Mouse (Mus musculus) cerebellum, adult 8-10 months (tissue): ENCODE data around the gene Diablo.

Source experiments
- DNase-seq: peaks from one replicate; pipeline ENCODE4 v3.0.0; 2022

Gene Diablo

DNA sequence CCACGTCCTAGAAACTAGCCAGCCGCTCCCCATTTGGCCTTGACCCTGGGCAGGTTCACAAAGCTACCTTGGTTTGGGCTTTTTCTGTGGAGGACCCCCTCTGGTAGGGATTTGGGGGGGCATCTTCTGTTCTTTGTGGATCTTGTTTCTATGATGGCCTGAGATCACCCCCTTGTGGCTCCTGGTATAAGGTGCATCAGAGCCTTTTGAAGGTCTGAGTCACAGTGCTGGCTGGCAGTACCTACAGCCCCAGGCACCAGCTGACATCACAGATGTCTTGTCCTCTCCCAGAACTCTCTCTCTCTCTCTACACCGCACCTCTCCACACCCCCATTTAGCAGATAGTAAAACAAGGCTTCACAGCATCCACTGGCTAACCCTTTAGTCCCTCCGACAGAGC lies 24.3 kb downstream of the Diablo start:
- peak; percentile 57 for DNase-seq

DNA sequence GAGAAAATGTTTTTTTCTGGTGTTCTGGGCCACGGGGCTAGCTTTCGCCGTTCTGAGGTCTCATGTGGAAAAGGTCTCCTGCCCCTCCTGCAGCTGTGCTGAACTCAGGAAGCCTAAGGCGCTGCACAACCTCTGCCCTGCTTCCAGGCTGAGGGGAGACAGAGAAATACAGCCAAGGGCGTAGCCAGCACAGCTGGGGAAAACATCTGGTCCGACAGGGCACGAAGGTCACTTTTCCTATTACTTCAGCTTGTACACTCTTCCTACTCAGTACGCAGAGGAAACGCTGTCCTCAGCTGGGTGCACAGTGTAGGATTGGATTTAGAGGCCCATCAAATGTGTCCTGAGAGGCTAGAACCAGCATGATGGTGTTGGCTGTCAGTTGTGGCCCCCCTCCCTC lies 34.0 kb downstream of the Diablo start:
- DNase-seq: no peak

DNA sequence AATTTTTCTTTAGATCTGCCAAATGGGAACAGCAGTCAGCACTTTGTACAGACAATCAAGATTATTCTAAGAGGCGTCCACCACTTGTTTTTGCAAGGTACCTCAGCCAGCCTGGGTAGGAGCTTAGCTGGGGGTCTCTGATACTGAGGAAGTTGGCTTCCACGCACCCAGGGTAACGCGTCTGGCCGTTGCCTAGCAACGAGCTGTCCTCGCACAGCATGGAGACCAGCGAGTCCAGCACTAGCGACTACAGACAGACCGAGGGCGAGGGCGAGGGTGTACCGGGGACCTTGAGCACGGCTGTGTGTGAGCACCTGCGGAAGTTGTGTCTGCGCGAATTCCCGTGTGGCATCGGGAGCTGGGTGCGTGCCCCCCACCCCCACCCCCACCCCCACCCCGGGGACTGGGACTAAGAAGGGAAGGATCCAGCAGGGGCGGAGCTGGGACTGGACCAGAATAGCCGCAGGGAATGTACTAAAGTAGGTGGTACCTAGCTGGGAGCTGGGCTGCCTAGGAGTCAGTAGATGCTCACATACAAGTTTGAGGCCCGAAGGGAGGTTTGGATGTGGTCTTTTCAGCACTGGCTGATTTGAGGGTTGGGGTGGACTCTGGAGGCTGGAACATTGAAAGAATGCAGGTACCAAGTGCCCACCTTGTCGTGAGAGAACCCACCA lies 34.7 kb downstream of the Diablo start, which contains the start of the genes Lrrc43 and Il31:
Lrrc43 (plus strand) TSS at position 194 of the 674 bp plus-strand sequence.
Il31 (minus strand) TSS at position 378 of the 674 bp plus-strand sequence.
- no peak for DNase-seq

DNA sequence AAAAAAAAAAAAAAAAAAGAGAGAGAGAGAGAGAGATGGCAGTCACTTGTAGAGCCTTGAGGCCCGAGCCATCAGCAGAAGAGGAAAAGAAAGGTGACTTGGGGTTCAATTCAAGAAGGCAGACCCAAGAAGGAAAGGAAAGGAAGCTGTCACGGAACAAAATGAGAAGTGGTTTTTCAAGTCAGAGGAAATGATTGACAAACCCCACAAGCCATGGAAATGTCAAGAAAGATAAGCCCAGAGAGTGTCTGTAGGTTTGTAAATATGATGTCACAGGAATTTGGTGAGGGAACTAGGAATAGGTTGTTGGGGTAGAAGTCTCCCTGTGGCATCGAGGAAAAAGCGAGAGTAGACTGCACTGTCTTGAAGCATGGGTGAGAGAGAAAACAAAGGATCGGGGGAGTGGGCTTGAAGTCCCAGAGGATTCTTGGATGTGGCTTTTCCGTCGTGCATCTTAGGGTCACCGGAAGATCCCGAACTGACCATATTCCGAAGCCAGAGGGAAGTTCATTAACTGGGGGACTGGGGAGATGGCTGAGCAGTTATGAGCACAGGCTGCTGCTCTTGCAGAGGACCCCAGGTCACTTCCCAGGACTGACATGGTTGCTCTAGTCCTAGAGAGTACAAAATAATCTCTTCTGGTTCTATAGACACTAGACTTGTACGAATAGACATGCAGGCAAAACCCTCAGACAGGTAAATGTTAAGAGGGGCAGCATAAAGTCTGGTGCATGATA lies 36.1 kb downstream of the Diablo start:
- DNase-seq: no peak

DNA sequence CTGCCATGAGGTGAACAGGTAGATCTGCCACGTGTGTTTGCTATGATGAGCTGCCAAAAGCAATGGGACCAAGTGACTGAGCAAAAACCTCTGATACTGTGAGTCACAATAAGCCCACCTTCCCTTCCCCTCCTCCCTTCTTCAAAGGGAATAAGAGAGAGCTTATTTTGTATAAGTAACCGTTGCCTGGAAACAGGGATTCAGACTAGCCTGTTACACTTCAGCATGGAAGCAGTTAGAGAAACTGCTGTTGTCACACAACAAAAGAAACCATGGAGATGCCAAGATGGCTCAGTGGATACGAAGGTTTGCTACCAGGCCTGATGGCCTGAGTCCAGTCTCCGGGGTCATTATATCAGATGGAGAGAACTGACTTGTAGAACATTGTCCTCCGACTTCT lies 50.2 kb downstream of the Diablo start:
- no peak for DNase-seq

DNA sequence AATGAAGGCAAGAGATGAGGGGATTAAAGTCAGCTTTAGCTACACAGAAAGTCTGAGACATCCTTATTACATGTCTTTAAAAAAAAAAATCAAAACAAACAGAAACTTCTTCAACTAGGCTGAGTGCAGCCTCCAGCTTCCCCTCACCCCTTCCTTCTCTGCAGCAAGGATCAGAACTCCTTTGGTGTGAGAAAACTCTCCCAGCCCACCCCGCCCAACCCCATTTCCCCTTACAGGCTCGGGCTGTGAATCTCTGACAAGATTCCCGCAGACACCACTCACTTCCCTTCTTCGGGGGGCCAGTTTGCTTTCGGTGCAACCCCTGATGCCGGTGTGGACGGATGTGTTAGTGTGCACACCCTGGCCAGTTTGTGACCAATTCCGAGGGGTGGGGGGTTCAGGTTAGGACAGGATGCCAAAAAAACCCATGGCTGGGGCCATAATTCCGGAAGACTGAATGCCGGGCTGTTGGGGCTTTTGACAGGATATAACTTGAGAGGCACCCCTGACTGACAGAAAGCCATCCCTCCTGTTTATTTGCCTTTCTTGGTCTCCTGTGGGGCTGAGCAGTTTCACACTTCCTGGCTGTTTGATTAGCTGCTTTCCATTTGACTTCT lies 53.1 kb downstream of the Diablo start:
- DNase-seq: no peak

DNA sequence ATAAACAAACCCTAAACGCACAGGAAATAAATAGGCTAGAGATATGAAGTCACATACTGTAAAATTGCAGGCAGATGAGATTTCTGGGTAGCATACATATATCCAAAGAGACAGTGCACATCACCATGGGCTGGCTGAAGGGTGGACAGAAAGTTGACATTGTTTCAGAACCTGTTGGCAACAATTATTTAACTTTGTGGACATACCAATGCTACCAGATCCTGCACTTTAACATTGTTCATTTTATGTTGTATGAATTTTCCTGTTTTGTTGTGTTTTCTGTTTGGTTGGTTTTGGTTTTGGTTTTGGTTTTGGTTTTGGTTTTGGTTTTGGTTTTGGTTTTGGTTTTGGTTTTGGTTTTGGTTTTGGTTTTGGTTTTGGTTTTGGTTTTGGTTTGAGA lies 59.3 kb downstream of the Diablo start:
- DNase-seq: no peak

DNA sequence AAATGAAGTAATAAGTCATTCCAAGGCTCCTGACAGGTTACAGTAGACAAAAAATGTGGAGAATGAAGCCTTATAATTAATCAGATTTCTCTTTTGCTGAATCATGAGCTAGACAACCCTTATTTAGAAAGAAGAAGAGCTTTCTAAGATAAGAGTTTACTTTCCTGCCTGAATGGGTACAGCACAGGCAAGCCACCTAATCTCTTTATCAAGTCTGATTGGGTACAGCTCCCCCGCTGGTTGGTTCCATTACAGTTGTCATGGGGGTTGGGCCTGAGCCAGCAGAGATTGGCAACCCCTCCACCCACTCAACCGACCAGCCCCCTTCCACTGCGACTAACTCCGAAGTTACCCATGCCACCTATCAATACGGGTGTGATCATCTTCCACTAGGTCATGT lies 62.6 kb downstream of the Diablo start:
- no peak for DNase-seq
